Mouse (Mus musculus): Measurements from ENCODE around the gene Dock6. TPM values are rescaled to one million over a fixed set of nuclear protein-coding genes. Genes with fewer than 3 reads are reported as not detected.

Gene Dock6
- polyA plus RNA-seq, 1 experiment from 2014 or later: 28.3 TPM

DNA sequence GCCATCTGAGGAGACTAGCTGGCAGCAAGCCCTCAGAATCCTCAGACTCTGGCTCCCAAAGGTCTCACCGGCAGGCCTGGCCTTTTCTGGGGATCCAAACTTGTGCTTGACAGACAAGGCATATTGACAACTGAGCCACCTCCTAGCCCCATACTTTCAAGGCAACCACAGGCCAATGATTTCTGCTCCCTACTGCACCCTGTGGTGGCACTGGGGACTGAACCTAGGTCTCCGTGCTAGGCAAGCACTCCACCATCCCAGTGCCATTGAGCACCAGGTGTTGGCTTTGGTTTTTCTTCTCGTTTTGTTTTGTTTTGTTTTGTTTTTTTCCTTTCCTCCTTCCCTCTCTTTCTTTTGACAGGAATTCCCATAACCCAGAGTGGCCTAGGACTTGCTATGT is 43.9 kb downstream of the Dock6 start:
- Histone ChIP-seq H3K27ac (replicated peaks; ENCODE audit: low read depth, low read length) (no peak overlapping the region), H3K36me3 (ENCODE audit: control insufficient read depth, insufficient read depth, low read length) (peaks cover 25% of the 10 kb centered on the region), H3K4me2 (ENCODE audit: low read depth, low read length) (no peak overlapping the region), H3K9ac (ENCODE audit: low read depth, low read length) (no peak overlapping the region), H3K27me3 (replicated peaks; ENCODE audit: control insufficient read depth, insufficient read depth, low read length) (no peaks in the 10 kb centered on the region), H3K9me3 (ENCODE audit: control insufficient read depth, low read length) (no peaks in the 10 kb centered on the region), H3K4me1 (ENCODE audit: control insufficient read depth, insufficient read depth, low read length) (no peaks in the 10 kb centered on the region), H3K4me3 (ENCODE audit: low read depth, low read length) (no peak overlapping the region)
- no peak for DNase-seq (ENCODE audit: low spot score)
- no peak for ATAC-seq (ENCODE audit: low read depth)
- WGBS: 67% methylated on average over 3 of the region's 3 CpGs

- WGBS: 80% methylated on average over 11 of the region's 11 CpGs
- H3K27me3 ChIP-seq (replicated peaks; ENCODE audit: control insufficient read depth, insufficient read depth, low read length): no peaks in the 10 kb centered on the region
- H3K36me3 ChIP-seq (ENCODE audit: control insufficient read depth, insufficient read depth, low read length): peaks cover 18% of the 10 kb centered on the region; the same call in 1 of the 2 replicates
- ATAC-seq (ENCODE audit: low read depth): no peak
- no peak overlapping the region for H3K9ac ChIP-seq (ENCODE audit: low read depth, low read length)
- H3K4me1 ChIP-seq (ENCODE audit: control insufficient read depth, insufficient read depth, low read length): no peaks in the 10 kb centered on the region
- no peak overlapping the region for H3K27ac ChIP-seq (replicated peaks; ENCODE audit: low read depth, low read length)
- no peak overlapping the region for H3K4me3 ChIP-seq (ENCODE audit: low read depth, low read length)
- DNase-seq (ENCODE audit: low spot score): no peak
- H3K4me2 ChIP-seq (ENCODE audit: low read depth, low read length): no peak overlapping the region
- no peaks in the 10 kb centered on the region for H3K9me3 ChIP-seq (ENCODE audit: control insufficient read depth, low read length)
Observed at GRCm38 (mm10) chr9:21806976-21807375, 45.5 kb downstream of the Dock6 start.

DNA sequence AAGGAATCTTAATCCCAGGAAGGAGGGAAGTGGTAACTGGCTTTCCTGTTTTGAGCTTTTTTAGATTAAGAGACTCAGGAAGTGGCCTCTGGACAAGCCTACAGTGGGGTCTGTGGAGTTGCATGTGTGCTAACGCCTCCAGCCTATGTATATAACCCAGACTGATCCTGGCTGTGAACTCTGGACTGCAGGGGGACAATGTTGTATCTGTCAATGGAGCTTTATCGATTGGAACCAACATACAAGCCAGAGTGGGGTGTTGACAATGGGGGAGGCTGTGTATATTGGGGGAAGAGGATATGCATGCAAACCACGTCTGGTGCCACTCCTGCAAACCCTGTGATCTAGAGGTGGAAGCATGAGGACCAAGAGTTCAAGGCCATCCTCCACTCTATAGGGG is 46.1 kb downstream of the Dock6 start:
- no peak for DNase-seq (ENCODE audit: low spot score)
- H3K4me3 ChIP-seq (ENCODE audit: low read depth, low read length): no peak overlapping the region
- no peak overlapping the region for H3K4me2 ChIP-seq (ENCODE audit: low read depth, low read length)
- no peak overlapping the region for H3K27ac ChIP-seq (replicated peaks; ENCODE audit: low read depth, low read length)
- H3K4me1 ChIP-seq (ENCODE audit: control insufficient read depth, insufficient read depth, low read length): no peaks in the 10 kb centered on the region
- ATAC-seq (ENCODE audit: low read depth): no peak
- H3K9me3 ChIP-seq (ENCODE audit: control insufficient read depth, low read length): no peaks in the 10 kb centered on the region
- no peaks in the 10 kb centered on the region for H3K27me3 ChIP-seq (replicated peaks; ENCODE audit: control insufficient read depth, insufficient read depth, low read length)
- H3K9ac ChIP-seq (ENCODE audit: low read depth, low read length): no peak overlapping the region
- H3K36me3 ChIP-seq (ENCODE audit: control insufficient read depth, insufficient read depth, low read length): peaks cover 20% of the 10 kb centered on the region
- 57% methylated on average over 3 of the region's 3 CpGs for WGBS

DNA sequence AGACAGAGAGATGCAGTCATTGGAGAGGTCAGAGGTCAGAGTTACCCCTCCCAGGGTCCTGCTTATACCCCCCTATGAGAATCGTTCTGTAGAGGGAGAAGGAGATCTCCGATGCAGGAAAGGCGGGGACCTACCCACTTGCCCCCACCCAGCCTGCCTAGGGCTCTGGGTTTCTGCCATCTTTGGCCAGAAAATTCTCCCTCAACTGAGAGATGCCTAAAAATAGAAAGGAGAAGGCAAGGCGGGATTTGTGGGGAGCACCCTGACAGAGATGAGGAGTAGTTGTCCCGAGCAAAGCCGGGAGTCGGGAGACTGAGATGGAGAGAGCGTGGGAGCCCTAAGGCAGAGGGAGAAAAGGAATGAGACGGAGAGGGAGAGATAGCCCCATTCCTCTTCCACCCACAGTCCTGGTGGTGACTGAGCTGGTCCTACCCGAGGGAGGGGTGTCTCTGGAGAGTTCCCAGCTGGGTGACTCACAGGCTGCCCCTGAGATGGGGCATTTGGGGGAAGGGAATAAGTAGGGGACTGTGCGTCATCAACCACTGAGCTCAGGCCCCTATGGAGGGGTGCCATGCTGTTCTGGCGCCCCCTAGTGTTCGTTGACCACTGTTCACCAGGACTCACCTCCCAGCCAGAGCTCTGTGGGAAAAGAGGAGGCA is 48.3 kb downstream of the Dock6 start:
- 0 out of 2 replicates have a peak overlapping the region, but pooled peaks have one; percentile 41 for H3K9ac ChIP-seq (ENCODE audit: low read depth, low read length)
- no peaks in the 10 kb centered on the region for H3K27me3 ChIP-seq (replicated peaks; ENCODE audit: control insufficient read depth, insufficient read depth, low read length)
- DNase-seq (ENCODE audit: low spot score) (peak; percentile 88), ATAC-seq (ENCODE audit: low read depth) (peak; percentile 93)
- WGBS: 41% methylated on average over 13 of the region's 13 CpGs
- H3K4me1 ChIP-seq (ENCODE audit: control insufficient read depth, insufficient read depth, low read length): no peaks in the 10 kb centered on the region
- H3K27ac ChIP-seq (replicated peaks; ENCODE audit: low read depth, low read length): peak overlapping the region; percentile 71
- H3K4me2 ChIP-seq (ENCODE audit: low read depth, low read length): peak overlapping the region; percentile 34
- H3K4me3 ChIP-seq (ENCODE audit: low read depth, low read length): no peak overlapping the region
- H3K9me3 ChIP-seq (ENCODE audit: control insufficient read depth, low read length): no peaks in the 10 kb centered on the region
- H3K36me3 ChIP-seq (ENCODE audit: control insufficient read depth, insufficient read depth, low read length): peaks cover 17% of the 10 kb centered on the region; the same call in 1 of the 2 replicates

DNA sequence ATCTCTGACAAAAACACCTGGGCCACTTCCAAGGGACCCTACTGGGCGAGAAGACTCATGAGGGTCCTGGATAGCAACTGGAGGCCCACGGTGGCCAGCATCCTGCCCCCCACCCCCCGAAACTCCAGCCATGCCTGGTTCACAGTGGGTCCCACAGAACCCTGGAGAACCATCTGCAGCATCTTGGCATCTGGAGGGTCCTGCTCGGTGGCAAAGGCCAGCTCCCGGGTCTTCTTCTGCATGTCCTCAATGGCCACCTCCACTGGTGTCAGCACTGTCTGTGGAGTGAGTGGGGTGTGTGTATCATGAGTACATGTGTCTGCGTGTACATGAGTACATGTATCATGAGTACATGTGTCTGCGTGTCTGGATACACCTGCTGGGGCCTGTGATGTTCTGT is 50.8 kb downstream of the Dock6 start:
- H3K4me2 ChIP-seq (ENCODE audit: low read depth, low read length): no peak overlapping the region
- H3K4me1 ChIP-seq (ENCODE audit: control insufficient read depth, insufficient read depth, low read length): peaks cover 12% of the 10 kb centered on the region
- DNase-seq (ENCODE audit: low spot score) (no peak), ATAC-seq (ENCODE audit: low read depth) (no peak)
- H3K27ac ChIP-seq (replicated peaks; ENCODE audit: low read depth, low read length): no peak overlapping the region
- H3K4me3 ChIP-seq (ENCODE audit: low read depth, low read length): no peak overlapping the region
- no peak overlapping the region for H3K9ac ChIP-seq (ENCODE audit: low read depth, low read length)
- peaks cover 17% of the 10 kb centered on the region; the same call in 1 of the 2 replicates for H3K36me3 ChIP-seq (ENCODE audit: control insufficient read depth, insufficient read depth, low read length)
- no peaks in the 10 kb centered on the region for H3K27me3 ChIP-seq (replicated peaks; ENCODE audit: control insufficient read depth, insufficient read depth, low read length)
- H3K9me3 ChIP-seq (ENCODE audit: control insufficient read depth, low read length): no peaks in the 10 kb centered on the region
- 87% methylated on average over 7 of the region's 7 CpGs for WGBS

GRCm38 (mm10) chr9:21801121-21801520 is 51.3 kb downstream of the Dock6 start:
- DNase-seq (ENCODE audit: low spot score): no peak
- H3K36me3 ChIP-seq (ENCODE audit: control insufficient read depth, insufficient read depth, low read length): peaks cover 17% of the 10 kb centered on the region; the same call in 1 of the 2 replicates
- no peak overlapping the region for H3K4me2 ChIP-seq (ENCODE audit: low read depth, low read length)
- ATAC-seq (ENCODE audit: low read depth): no peak
- no peaks in the 10 kb centered on the region for H3K27me3 ChIP-seq (replicated peaks; ENCODE audit: control insufficient read depth, insufficient read depth, low read length)
- H3K27ac ChIP-seq (replicated peaks; ENCODE audit: low read depth, low read length): no peak overlapping the region
- WGBS: 75% methylated on average over 7 of the region's 7 CpGs
- H3K9ac ChIP-seq (ENCODE audit: low read depth, low read length): no peak overlapping the region
- no peak overlapping the region for H3K4me3 ChIP-seq (ENCODE audit: low read depth, low read length)
- H3K4me1 ChIP-seq (ENCODE audit: control insufficient read depth, insufficient read depth, low read length): peaks cover 17% of the 10 kb centered on the region
- H3K9me3 ChIP-seq (ENCODE audit: control insufficient read depth, low read length): no peaks in the 10 kb centered on the region

DNA sequence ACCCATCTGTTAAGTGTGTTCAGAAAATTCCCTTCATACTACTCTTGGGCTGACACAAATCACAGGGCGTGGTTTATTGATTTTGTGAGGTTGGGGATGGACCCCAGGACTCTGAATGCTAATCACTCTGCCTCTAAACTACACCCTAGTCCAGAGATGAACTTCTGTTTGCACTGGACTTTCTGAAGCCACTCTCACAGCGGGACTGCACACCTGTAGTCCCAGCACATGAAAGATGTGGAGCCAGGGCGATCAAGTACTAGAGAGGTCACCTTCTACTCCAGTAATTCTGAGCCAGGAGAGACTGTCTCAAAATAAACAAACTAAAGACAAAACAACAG is 53.5 kb downstream of the Dock6 start:
- H3K4me3 ChIP-seq (ENCODE audit: low read depth, low read length): peak overlapping the region; percentile 87
- ATAC-seq (ENCODE audit: low read depth): no peak
- H3K36me3 ChIP-seq (ENCODE audit: control insufficient read depth, insufficient read depth, low read length): peaks cover 36% of the 10 kb centered on the region
- H3K4me1 ChIP-seq (ENCODE audit: control insufficient read depth, insufficient read depth, low read length): peaks cover 21% of the 10 kb centered on the region
- H3K27ac ChIP-seq (replicated peaks; ENCODE audit: low read depth, low read length): peak overlapping the region; percentile 96
- WGBS: 50% methylated on average over 3 of the region's 3 CpGs
- no peak for DNase-seq (ENCODE audit: low spot score)
- peak overlapping the region; percentile 68 for H3K4me2 ChIP-seq (ENCODE audit: low read depth, low read length)
- no peaks in the 10 kb centered on the region for H3K9me3 ChIP-seq (ENCODE audit: control insufficient read depth, low read length)
- peak overlapping the region; percentile 91; the same call in 1 of the 2 replicates for H3K9ac ChIP-seq (ENCODE audit: low read depth, low read length)
- no peaks in the 10 kb centered on the region for H3K27me3 ChIP-seq (replicated peaks; ENCODE audit: control insufficient read depth, insufficient read depth, low read length)

GRCm38 (mm10) chr9:21798345-21799009 is 54.0 kb downstream of the Dock6 start, which contains the start of gene Kank2:
Gene Kank2 (minus strand): TSS chr9:21798744.
- ATAC-seq (ENCODE audit: low read depth) (peak; percentile 85), DNase-seq (ENCODE audit: low spot score) (peak; percentile 87)
- Histone ChIP-seq H3K27me3 (replicated peaks; ENCODE audit: control insufficient read depth, insufficient read depth, low read length) (no peaks in the 10 kb centered on the region), H3K4me1 (ENCODE audit: control insufficient read depth, insufficient read depth, low read length) (peaks cover 21% of the 10 kb centered on the region), H3K27ac (replicated peaks; ENCODE audit: low read depth, low read length) (peak within 1 kb of the TSS; percentile 96), H3K9me3 (ENCODE audit: control insufficient read depth, low read length) (no peaks in the 10 kb centered on the region), H3K9ac (ENCODE audit: low read depth, low read length) (peak within 1 kb of the TSS; percentile 91), H3K36me3 (ENCODE audit: control insufficient read depth, insufficient read depth, low read length) (peaks cover 41% of the 10 kb centered on the region), H3K4me2 (ENCODE audit: low read depth, low read length) (peak within 1 kb of the TSS; percentile 68), H3K4me3 (ENCODE audit: low read depth, low read length) (peak within 1 kb of the TSS; percentile 87)
- 1% methylated on average over 14 of the region's 52 CpGs for WGBS
